Mouse (Mus musculus): ENCODE results near the gene Asb4.

- TF ChIP-seq CTCF (conservative IDR thresholded peaks at IDR 0.05; ENCODE audit: insufficient read depth, insufficient read length, low read depth, low read length), result peak; percentile 91
- TF ChIP-seq POLR2A (IDR thresholded peaks at IDR 0.05; ENCODE audit: low read depth, low read length), result no peak
Observed at GRCm38 (mm10) chr6:5401394-5401793, 18.2 kb downstream of the Asb4 start.

Data from kidney, adult 2 months (tissue).